Mouse (Mus musculus) midbrain, embryonic 13.5 days (tissue): ENCODE measurements around the gene Slc22a27. TPM values are rescaled to one million over a fixed set of nuclear protein-coding genes. Genes with fewer than 3 reads are reported as not detected.
"Not testable (repeated sequence)": the region's sequence is repeated elsewhere in the genome, so short reads cannot be mapped to it uniquely, and the experiment has no call there.

ENCODE experiments used
- ATAC-seq: fragments of 200-750 bp; cut with Nextera tagmentation; 2 replicates; pipeline ENCODE4 v1.8.0; 2017; ENCODE audit warnings: mild to moderate bottlenecking, moderate TSS enrichment, moderate library complexity
- H3K27ac ChIP-seq: fragments of 300-500 bp; sonication (generic); 2 replicates; pipeline ENCODE4 v1.5.1; 2015; ENCODE audit warnings: inconsistent platforms, mild to moderate bottlenecking, moderate library complexity
- H3K27me3 ChIP-seq: fragments of 300-500 bp; sonication (generic); 2 replicates; pipeline ENCODE4 v1.6.1; 2015; ENCODE audit warnings: mild to moderate bottlenecking, inconsistent platforms
- H3K36me3 ChIP-seq: fragments of 300-500 bp; sonication (generic); 2 replicates; pipeline ENCODE4 v1.6.1; 2015; ENCODE audit warnings: mild to moderate bottlenecking, inconsistent platforms
- H3K4me1 ChIP-seq: fragments of 300-500 bp; sonication (generic); replicated peaks from 2 replicates; pipeline ENCODE4 v1.6.1; 2015; ENCODE audit warnings: inconsistent platforms
- H3K4me2 ChIP-seq: fragments of 300-500 bp; sonication (generic); replicated peaks from 2 replicates; pipeline ENCODE4 v1.6.1; 2015; ENCODE audit warnings: moderate library complexity, mild to moderate bottlenecking, inconsistent platforms
- H3K4me3 ChIP-seq: fragments of 300-500 bp; sonication (generic); replicated peaks from 2 replicates; pipeline ENCODE4 v1.5.1; 2015; ENCODE audit warnings: mild to moderate bottlenecking, inconsistent platforms
- H3K9ac ChIP-seq: fragments of 300-500 bp; sonication (generic); replicated peaks from 2 replicates; pipeline ENCODE4 v1.6.1; 2015; ENCODE audit warnings: mild to moderate bottlenecking, inconsistent platforms
- H3K9me3 ChIP-seq: fragments of 300-500 bp; sonication (generic); 2 replicates; pipeline ENCODE4 v1.6.1; 2016; ENCODE audit warnings: mild to moderate bottlenecking, inconsistent platforms
- WGBS: fragments of 180-500 bp; shearing (Covaris S2); methylation state at CpG from one replicate; pipeline ENCODE4 v1.1.7; 2015; 5-methylcytosine and 5-hydroxymethylcytosine counted together
- microRNA-seq: library from miRNA; unstranded; fragments of <30 nt; microRNA quantifications from one replicate; pipeline ENCODE4, GENCODE M21; 2016
- polyA plus RNA-seq: library from polyadenylated mRNA; unstranded; fragments of >200 nt; fragmentation: Nextera tagmentation; extraction: Ambion mirVana; gene quantifications from 2 replicates; pipeline ENCODE4 v1.2.1, GENCODE M21; 2015

The Slc22a27 gene
- not detected in 2 replicates for polyA plus RNA-seq

DNA sequence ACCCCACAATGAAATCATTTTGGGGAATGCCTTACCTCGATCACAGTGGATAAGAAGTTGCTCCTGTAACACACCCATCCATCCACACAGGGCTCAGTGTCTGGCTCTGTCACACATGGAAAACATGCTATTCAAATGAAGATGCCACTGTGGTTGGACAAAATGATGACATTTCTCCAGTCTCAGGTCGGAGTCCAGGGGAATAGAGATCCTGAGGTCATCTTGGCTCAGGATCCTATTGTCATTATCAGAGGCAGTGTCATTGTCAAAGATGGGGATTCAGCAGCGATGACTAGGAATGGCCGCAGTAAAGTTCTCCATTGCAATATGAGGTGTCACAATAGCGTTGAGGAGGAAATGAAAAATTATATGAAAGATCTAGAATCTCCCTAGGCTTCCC, at the start of gene Slc22a27:
Slc22a27 (minus strand) TSS at position 101 of the 400 bp plus-strand sequence.
- H3K9ac ChIP-seq, H3K4me1 ChIP-seq, ATAC-seq, H3K27me3 ChIP-seq, H3K9me3 ChIP-seq, H3K27ac ChIP-seq, H3K4me3 ChIP-seq, H3K36me3 ChIP-seq, H3K4me2 ChIP-seq: not testable (repeated sequence)
- WGBS, result 71% methylated on average over 5 of the region's 5 CpGs

GRCm38 (mm10) chr19:8011596-8011995, 45.8 kb upstream of the Slc22a27 start:
- not testable (repeated sequence) for H3K27me3 ChIP-seq, H3K36me3 ChIP-seq, H3K4me1 ChIP-seq, H3K27ac ChIP-seq, H3K9ac ChIP-seq, H3K4me2 ChIP-seq, ATAC-seq, H3K4me3 ChIP-seq
- 92% methylated on average over 9 of the region's 9 CpGs for WGBS
- peaks cover 19% of the 10 kb centered on the region for H3K9me3 ChIP-seq

- H3K4me1 ChIP-seq, H3K4me2 ChIP-seq, H3K9ac ChIP-seq, H3K36me3 ChIP-seq, H3K27me3 ChIP-seq, ATAC-seq, H3K27ac ChIP-seq, H3K4me3 ChIP-seq: not testable (repeated sequence)
- WGBS, result 91% methylated on average over 6 of the region's 6 CpGs
- peaks cover 28% of the 10 kb centered on the region for H3K9me3 ChIP-seq
Measured at GRCm38 (mm10) chr19:8009086-8009485, 43.3 kb upstream of the Slc22a27 start.

DNA sequence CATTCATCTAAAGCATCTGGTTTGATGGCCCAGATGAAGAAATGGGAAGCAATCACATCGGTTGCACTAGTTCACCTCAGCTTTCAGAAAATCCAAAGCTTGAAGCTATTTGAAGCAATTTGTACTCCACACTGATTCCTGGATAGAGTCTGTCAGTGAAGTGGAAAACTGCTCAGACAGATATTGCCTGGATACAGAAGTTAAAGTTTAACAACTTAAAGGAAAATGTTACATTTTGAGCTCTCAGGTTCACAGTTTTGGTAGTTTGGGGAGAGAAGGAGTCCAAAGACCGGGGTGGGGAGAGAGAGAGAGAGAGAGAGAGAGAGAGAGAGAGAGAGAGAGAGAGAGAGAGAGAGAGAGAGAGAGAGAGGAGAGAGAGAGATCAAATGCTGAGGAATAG, 2.9 kb upstream of the Slc22a27 start:
- Histone ChIP-seq H3K27me3 (no peaks in the 10 kb centered on the region), H3K27ac (no peak overlapping the region), H3K9ac (no peak overlapping the region), H3K4me3 (no peak overlapping the region), H3K4me1 (no peaks in the 10 kb centered on the region), H3K36me3 (no peaks in the 10 kb centered on the region), H3K9me3 (0 out of 2 replicates have a peak, but pooled peaks cover 5% of the 10 kb centered on the region), H3K4me2 (no peak overlapping the region)
- WGBS, result 85% methylated on average over 2 of the region's 2 CpGs
- ATAC-seq, result no peak

DNA sequence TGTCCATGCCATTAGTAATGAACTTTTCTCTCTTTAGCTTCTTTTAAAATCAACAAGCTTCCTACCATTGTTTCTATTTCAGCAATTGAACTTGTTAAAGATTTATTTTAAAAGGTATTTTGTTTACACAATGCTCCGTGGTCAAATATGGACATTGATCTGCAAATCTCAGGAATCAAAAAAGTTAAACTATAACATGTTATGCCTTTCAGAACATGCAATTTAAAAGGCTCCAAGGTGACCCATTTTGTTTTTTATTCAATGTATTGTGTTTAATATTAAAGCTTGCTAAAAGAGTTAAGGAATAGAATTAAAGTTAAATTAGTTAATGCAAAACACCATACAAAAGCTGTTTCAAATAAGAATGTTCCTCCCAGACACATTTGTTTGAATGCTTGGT, 723 bp upstream of the Slc22a27 start:
- 60% methylated on average over 1 of the region's 1 CpGs for WGBS
- H3K9me3 ChIP-seq, H3K4me1 ChIP-seq, H3K36me3 ChIP-seq, H3K4me2 ChIP-seq, ATAC-seq, H3K4me3 ChIP-seq, H3K27me3 ChIP-seq, H3K9ac ChIP-seq, H3K27ac ChIP-seq: not testable (repeated sequence)

GRCm38 (mm10) chr19:7939391-7939790, 26.4 kb downstream of the Slc22a27 start:
- H3K9me3 ChIP-seq, result peaks cover 39% of the 10 kb centered on the region
- not testable (repeated sequence) for H3K27me3 ChIP-seq, H3K27ac ChIP-seq, H3K36me3 ChIP-seq, H3K4me1 ChIP-seq, H3K4me3 ChIP-seq, H3K4me2 ChIP-seq, ATAC-seq, H3K9ac ChIP-seq
- 93% methylated on average over 18 of the region's 18 CpGs for whole genome bisulfite sequencing

DNA sequence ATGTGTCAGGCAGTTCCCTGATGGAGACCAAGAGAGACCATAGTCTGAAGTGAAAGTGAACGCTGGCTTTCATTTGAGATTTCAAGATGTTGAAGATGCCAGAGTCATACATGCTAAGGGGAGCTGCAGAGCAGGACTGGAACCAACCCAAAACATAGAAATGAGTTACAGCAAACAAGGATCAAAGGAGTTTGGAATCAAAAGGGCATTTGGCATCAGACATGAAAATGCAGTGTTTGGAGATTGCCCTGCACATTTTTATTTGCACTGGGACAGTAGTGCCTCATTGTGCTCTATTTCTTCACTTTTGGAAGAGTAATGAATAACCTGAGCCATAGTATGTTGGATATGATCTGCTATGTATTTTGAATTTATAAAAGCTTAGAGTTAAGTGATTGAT, 89.2 kb downstream of the Slc22a27 start:
- 84% methylated on average over 1 of the region's 1 CpGs for WGBS

GRCm38 (mm10) chr19:7829851-7830250, 136.0 kb downstream of the Slc22a27 start:
- Histone ChIP-seq H3K4me2 (no peak overlapping the region), H3K27ac (no peak overlapping the region), H3K36me3 (no peaks in the 10 kb centered on the region), H3K9me3 (peaks cover 14% of the 10 kb centered on the region), H3K4me3 (no peak overlapping the region), H3K9ac (no peak overlapping the region), H3K27me3 (no peaks in the 10 kb centered on the region), H3K4me1 (no peaks in the 10 kb centered on the region)
- WGBS, result 67% methylated on average over 2 of the region's 2 CpGs
- no peak for ATAC-seq

More for the DNA sequence above, 89.2 kb downstream of the Slc22a27 start:
- peaks cover 20% of the 10 kb centered on the region for H3K9me3 ChIP-seq
- H3K27ac ChIP-seq, result no peak overlapping the region
- no peak overlapping the region for H3K4me3 ChIP-seq
- H3K27me3 ChIP-seq, result no peaks in the 10 kb centered on the region
- no peak for ATAC-seq
- no peak overlapping the region for H3K4me2 ChIP-seq
- no peaks in the 10 kb centered on the region for H3K4me1 ChIP-seq
- H3K36me3 ChIP-seq, result no peaks in the 10 kb centered on the region
- no peak overlapping the region for H3K9ac ChIP-seq

Small RNA genes within 50 kb of the gene (microRNA-seq; reads per million reads assigned to microRNA genes)
- gene Gm24951, result not detected

Other genes with a start within 250 kb of the Slc22a27 start
- not detected in 2 replicates for gene Slc22a26, start 163.4 kb downstream of the Slc22a27 start, polyA plus RNA-seq
- gene Slc22a28, start 166.0 kb upstream of the Slc22a27 start, polyA plus RNA-seq, result not detected in 2 replicates